Mouse (Mus musculus) spleen, adult 2 months (tissue): ENCODE data around the gene Jmjd8. TPM values are rescaled to one million over a fixed set of nuclear protein-coding genes. Genes with fewer than 3 reads are reported as not detected.

Experiments used
- DNase-seq, 2 experiments: peaks; one replicate each; pipeline versions ENCODE4 v3.0.0 to v3.0.0-alpha.2; 2012 to 2021; ENCODE audit warnings: low spot score in 2 of 2, low read depth in 1 of 2
- H3K27ac ChIP-seq: fragments of 200-500 bp; 2 replicates; pipeline ENCODE4 v1.5.1; 2012; ENCODE audit warnings: low read length, inconsistent platforms; ENCODE audit not compliant: insufficient read depth
- H3K27me3 ChIP-seq: fragments of 200-500 bp; 2 replicates; pipeline ENCODE4 v1.6.1; 2012; ENCODE audit warnings: mild to moderate bottlenecking, moderate library complexity, low read length, inconsistent platforms; ENCODE audit not compliant: control insufficient read depth, insufficient read depth
- H3K36me3 ChIP-seq: fragments of 200-500 bp; 2 replicates; pipeline ENCODE4 v1.6.1; 2012; ENCODE audit warnings: mild to moderate bottlenecking, low read length, inconsistent platforms; ENCODE audit not compliant: control insufficient read depth, insufficient read depth
- H3K4me1 ChIP-seq: fragments of 200-500 bp; 2 replicates; pipeline ENCODE4 v1.6.1; 2011; ENCODE audit warnings: inconsistent platforms; ENCODE audit not compliant: control insufficient read depth, insufficient read depth, insufficient read length
- H3K4me3 ChIP-seq: fragments of 200-500 bp; 2 replicates; pipeline ENCODE4 v1.5.1; 2011; ENCODE audit warnings: mild to moderate bottlenecking, inconsistent platforms; ENCODE audit not compliant: insufficient read depth, insufficient read length; ENCODE audit errors: extremely low read depth
- CTCF ChIP-seq: fragments of 200-500 bp; IDR thresholded peaks from 2 replicates; pipeline ENCODE4 v1.5.1; 2011; ENCODE audit warnings: mild to moderate bottlenecking, inconsistent platforms; ENCODE audit not compliant: insufficient read depth, insufficient read length, insufficient replicate concordance; ENCODE audit errors: extremely low read depth
- POLR2A ChIP-seq: fragments of 200-500 bp; IDR thresholded peaks from 2 replicates; pipeline ENCODE4 v1.6.1; 2011; ENCODE audit warnings: low read depth, low read length, inconsistent platforms
- WGBS: fragments of 180-500 bp; shearing (Covaris S2); methylation state at CpG from one replicate; pipeline ENCODE4 v1.1.7; 2018; 5-methylcytosine and 5-hydroxymethylcytosine counted together
- polyA plus RNA-seq: library from polyadenylated mRNA; depleted of rRNA; stranded (reverse); fragments of >200 nt; gene quantifications from 2 replicates; pipeline ENCODE4 v1.2.3, GENCODE M21; 2012; rRNA removed

The Jmjd8 gene
- polyA plus RNA-seq, 1 experiment: 31.3 TPM

GRCm38 (mm10) chr17:25877741-25878610 lies 49.3 kb downstream of the Jmjd8 start:
- 94% methylated on average over 32 of the region's 32 CpGs for WGBS
- no peak for TF ChIP-seq POLR2A
- TF ChIP-seq CTCF: no peak

GRCm38 (mm10) chr17:25878611-25879180 lies 50.0 kb downstream of the Jmjd8 start:
- Histone ChIP-seq H3K4me3 (no peak overlapping the region), H3K4me1 (no peaks in the 10 kb centered on the region; the same call in 1 of the 2 replicates), H3K27ac (no peak overlapping the region), H3K27me3 (no peaks in the 10 kb centered on the region), H3K36me3 (peaks cover 11% of the 10 kb centered on the region; the same call in 1 of the 2 replicates)
- TF ChIP-seq CTCF (no peak), POLR2A (no peak)
- DNase-seq: no peak
- 95% methylated on average over 19 of the region's 19 CpGs for WGBS

More at GRCm38 (mm10) chr17:25877741-25878610, 49.3 kb downstream of the Jmjd8 start:
- Histone ChIP-seq H3K36me3 (peaks cover 7% of the 10 kb centered on the region; the same call in 1 of the 2 replicates), H3K27me3 (no peaks in the 10 kb centered on the region), H3K4me3 (no peak overlapping the region), H3K27ac (no peak overlapping the region), H3K4me1 (no peaks in the 10 kb centered on the region; the same call in 1 of the 2 replicates)
- DNase-seq: no peak

- no peaks in the 10 kb centered on the region; the same call in 1 of the 2 replicates for H3K4me1 ChIP-seq
- no peak overlapping the region for H3K4me3 ChIP-seq
- peaks cover 14% of the 10 kb centered on the region for H3K36me3 ChIP-seq
- no peak overlapping the region for H3K27ac ChIP-seq
- WGBS: 87% methylated on average over 4 of the region's 4 CpGs
- TF ChIP-seq POLR2A (no peak), CTCF (peak; percentile 7; the same call in 1 of the 2 replicates)
- no peaks in the 10 kb centered on the region for H3K27me3 ChIP-seq
- DNase-seq: no peak
These were observed 50.6 kb downstream of the Jmjd8 start for GRCm38 (mm10) chr17:25879261-25879660.

GRCm38 (mm10) chr17:25879750-25880149 lies 51.1 kb downstream of the Jmjd8 start:
- peaks cover 18% of the 10 kb centered on the region for H3K36me3 ChIP-seq
- 94% methylated on average over 8 of the region's 8 CpGs for WGBS
- H3K4me1 ChIP-seq: no peaks in the 10 kb centered on the region; the same call in 1 of the 2 replicates
- H3K27ac ChIP-seq: no peak overlapping the region
- DNase-seq: no peak
- no peaks in the 10 kb centered on the region for H3K27me3 ChIP-seq
- TF ChIP-seq POLR2A: no peak
- no peak for TF ChIP-seq CTCF
- H3K4me3 ChIP-seq: no peak overlapping the region

GRCm38 (mm10) chr17:25880196-25880910 lies 51.7 kb downstream of the Jmjd8 start, which contains the start of gene Wfikkn1:
Gene Wfikkn1 (minus strand): TSS chr17:25880858.
- Histone ChIP-seq H3K27ac (no peak within 1 kb of the TSS), H3K27me3 (no peaks in the 10 kb centered on the region), H3K4me1 (no peaks in the 10 kb centered on the region; the same call in 1 of the 2 replicates), H3K36me3 (peaks cover 21% of the 10 kb centered on the region), H3K4me3 (no peak within 1 kb of the TSS)
- WGBS: 77% methylated on average over 5 of the region's 5 CpGs
- no peak for TF ChIP-seq POLR2A
- no peak for TF ChIP-seq CTCF
- DNase-seq: no peak

GRCm38 (mm10) chr17:25880913-25881641 lies 52.4 kb downstream of the Jmjd8 start:
- DNase-seq: no peak
- no peaks in the 10 kb centered on the region; the same call in 1 of the 2 replicates for H3K4me1 ChIP-seq
- no peak overlapping the region for H3K27ac ChIP-seq
- H3K36me3 ChIP-seq: peaks cover 21% of the 10 kb centered on the region
- no peak overlapping the region for H3K4me3 ChIP-seq
- TF ChIP-seq CTCF: no peak
- TF ChIP-seq POLR2A: no peak
- no peaks in the 10 kb centered on the region for H3K27me3 ChIP-seq
- 75% methylated on average over 5 of the region's 5 CpGs for WGBS

Other genes with a start within 250 kb of the Jmjd8 start
- gene Lmf1, start 249.8 kb upstream of the Jmjd8 start, polyA plus RNA-seq: 13.1 and 15.6 TPM in 2 replicates
- gene Gng13, start 111.7 kb upstream of the Jmjd8 start, polyA plus RNA-seq: 0.16 TPM in 1 of 2 replicates, not detected in the other
- gene Chtf18, start 101.4 kb upstream of the Jmjd8 start, polyA plus RNA-seq: 10.6 and 13.0 TPM in 2 replicates
- 25.9 and 37.9 TPM in 2 replicates for gene Rpusd1, start 101.2 kb upstream of the Jmjd8 start, polyA plus RNA-seq
- gene Mslnl, start 92.8 kb upstream of the Jmjd8 start, polyA plus RNA-seq: 0.09 and 0.13 TPM in 2 replicates
- gene Msln, start 74.5 kb upstream of the Jmjd8 start, polyA plus RNA-seq: 3.1 and 6.8 TPM in 2 replicates
- 18.6 and 20.7 TPM in 2 replicates for gene Narfl, start 55.1 kb upstream of the Jmjd8 start, polyA plus RNA-seq
- gene Haghl, start 43.2 kb upstream of the Jmjd8 start, polyA plus RNA-seq: 37.9 and 49.4 TPM in 2 replicates
- gene Ccdc78, start 42.3 kb upstream of the Jmjd8 start, polyA plus RNA-seq: 0.08 TPM in 1 of 2 replicates, not detected in the other
- 96.7 and 113 TPM in 2 replicates for gene Fam173a, start 36.0 kb upstream of the Jmjd8 start, polyA plus RNA-seq
- gene AC134908.4, start 33.2 kb upstream of the Jmjd8 start, polyA plus RNA-seq: 1.1 TPM in 1 of 2 replicates, not detected in the other
- gene Metrn, start 31.7 kb upstream of the Jmjd8 start, polyA plus RNA-seq: 37.6 and 61.5 TPM in 2 replicates
- 1.2 and 1.4 TPM in 2 replicates for gene Fbxl16, start 19.8 kb upstream of the Jmjd8 start, polyA plus RNA-seq
- gene Wdr24, start 5.2 kb upstream of the Jmjd8 start, polyA plus RNA-seq: 33.6 and 38.6 TPM in 2 replicates
- gene Stub1, start 4.5 kb downstream of the Jmjd8 start, polyA plus RNA-seq: 85.4 and 104 TPM in 2 replicates
- 5.5 and 7.3 TPM in 2 replicates for gene Rhbdl1, start 8.4 kb downstream of the Jmjd8 start, polyA plus RNA-seq
- 29.5 and 34.1 TPM in 2 replicates for gene Gm20683, start 12.9 kb downstream of the Jmjd8 start, polyA plus RNA-seq
- gene Rhot2, start 16.0 kb downstream of the Jmjd8 start, polyA plus RNA-seq: 62.1 and 77.0 TPM in 2 replicates
- gene Wdr90, start 32.6 kb downstream of the Jmjd8 start, polyA plus RNA-seq: 34.5 and 45.0 TPM in 2 replicates
- 17.3 and 21.7 TPM in 2 replicates for gene Mcrip2, start 39.9 kb downstream of the Jmjd8 start, polyA plus RNA-seq
- 53.6 and 81.2 TPM in 2 replicates for gene Mettl26, start 46.2 kb downstream of the Jmjd8 start, polyA plus RNA-seq
- gene Wfikkn1, start 52.0 kb downstream of the Jmjd8 start, polyA plus RNA-seq: 0.74 and 0.99 TPM in 2 replicates
- 26.8 and 31.6 TPM in 2 replicates for gene Rab40c, start 90.9 kb downstream of the Jmjd8 start, polyA plus RNA-seq
- 203 and 239 TPM in 2 replicates for gene Pigq, start 116.1 kb downstream of the Jmjd8 start, polyA plus RNA-seq
- gene Nhlrc4, start 116.1 kb downstream of the Jmjd8 start, polyA plus RNA-seq: 4.3 and 4.7 TPM in 2 replicates
- gene A930017K11Rik, start 123.7 kb downstream of the Jmjd8 start, polyA plus RNA-seq: not detected in 2 replicates
- gene Capn15, start 156.9 kb downstream of the Jmjd8 start, polyA plus RNA-seq: 35.0 and 45.9 TPM in 2 replicates
- gene Rab11fip3, start 240.7 kb downstream of the Jmjd8 start, polyA plus RNA-seq: 13.3 and 13.6 TPM in 2 replicates